Mouse (Mus musculus): Measurements from ENCODE around the gene Lrrc4.

DNA sequence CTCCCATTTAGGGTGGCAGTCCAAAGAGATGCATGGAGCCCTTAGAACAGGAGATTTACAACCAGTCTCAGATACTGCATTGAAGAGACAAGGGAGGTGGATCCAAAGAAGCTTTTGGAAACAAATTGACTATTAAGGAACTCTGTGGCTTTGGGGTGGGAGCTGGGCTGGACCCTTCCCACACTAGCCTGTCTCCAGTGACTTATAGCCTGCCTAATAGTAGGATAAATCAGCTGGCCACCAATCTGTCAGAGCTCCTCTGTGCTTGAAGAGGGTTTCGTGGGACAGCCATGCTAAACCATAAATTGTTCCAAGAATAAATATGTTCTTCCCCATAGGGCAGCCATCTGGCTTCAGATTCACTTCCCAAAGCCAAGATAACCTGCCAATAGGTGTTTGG, 43.8 kb upstream of the Lrrc4 start:
- TF ChIP-seq CTCF (IDR thresholded peaks at IDR 0.05; ENCODE audit: insufficient read depth, low read depth, low read length) (no peak), POLR2A (IDR thresholded peaks at IDR 0.05; ENCODE audit: insufficient read depth, low read depth, low read length) (no peak)
